Comparison of ENCODE assay signal across 9 mouse cellular contexts in the genomic region with DNA sequence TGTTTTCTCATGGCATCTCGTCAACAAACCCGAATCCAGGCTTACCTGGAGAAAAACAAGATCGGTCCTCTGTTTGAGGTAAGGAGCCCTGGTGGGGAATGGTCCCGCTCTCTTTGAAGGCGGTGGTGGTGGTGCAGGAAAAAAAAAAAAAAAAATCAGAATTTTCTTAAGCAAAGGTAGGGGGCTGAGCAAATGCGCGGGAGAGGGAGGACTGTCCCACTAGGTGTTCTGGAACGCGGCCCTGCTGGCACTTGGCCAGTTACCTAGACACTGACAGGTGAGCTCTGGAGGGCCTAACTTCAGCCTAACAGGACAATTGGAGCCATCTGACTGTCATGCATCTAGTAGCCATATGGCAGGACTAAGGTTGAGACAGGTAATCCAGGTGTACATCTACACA. TPM values are rescaled to one million over a fixed set of nuclear protein-coding genes. Genes with fewer than 3 reads are reported as not detected.
DNase-seq lines count a peak whose midpoint lies in the region; ATAC-seq and TF ChIP-seq lines count a peak whose summit lies in the region.
"Had no signal": no experiment of that assay in that cellular context is flagged by ENCODE, and none has a peak within 500 bp of the region (broad histone marks: within the 10 kb centered on the region; RNA-seq: fewer than 3 reads in every experiment).

No protein-coding gene starts in this region.

- peak overlapping the region; percentile 85 for H3K4me2 ChIP-seq in kidney, embryonic 16.5 days (replicated peaks; ENCODE audit: low read depth, low read length)

- H3K27ac ChIP-seq in kidney, embryonic 16.5 days (ENCODE audit: low read length) = no peak overlapping the region
- no peak overlapping the region for H3K27ac ChIP-seq in embryonic fibroblast, embryonic 13.5 days (ENCODE audit: insufficient read depth, low read length)
- H3K27ac ChIP-seq in limb, embryonic 10.5 days = peak overlapping the region; percentile 73

- H3K9me3 ChIP-seq in kidney, embryonic 16.5 days (ENCODE audit: low read length) = no peaks in the 10 kb centered on the region
- no peaks in the 10 kb centered on the region for H3K9me3 ChIP-seq in limb, embryonic 10.5 days (replicated peaks)

- no peak for TF ChIP-seq CTCF in embryonic fibroblast, embryonic 13.5 days (IDR thresholded peaks at IDR 0.05; ENCODE audit: borderline replicate concordance, insufficient read depth, low read length)

- TF ChIP-seq POLR2A in embryonic fibroblast, embryonic 13.5 days (IDR thresholded peaks at IDR 0.05; ENCODE audit: low read depth, low read length) = no peak

- DNase-seq in kidney, adult 18-20 months = no peak
- peak; percentile 33 for DNase-seq in brain, adult 2 months (ENCODE audit: low read depth, low spot score)
- DNase-seq in limb, embryonic 10.5 days (ENCODE audit: low spot score) = peak; percentile 34
- DNase-seq in right cerebral cortex, postnatal 4 days = peak; percentile 48
- no peak for DNase-seq in gastrocnemius, postnatal 4 days (ENCODE audit: low spot score in 2 of 2)
- no peak for DNase-seq in MN1 (ENCODE audit: low spot score)

- 9% methylated on average over 9 of the region's 9 CpGs for WGBS in kidney, embryonic 16.5 days
- 2% methylated on average over 9 of the region's 9 CpGs for whole genome bisulfite sequencing in limb, embryonic 10.5 days

- H3K27me3 ChIP-seq in kidney, embryonic 16.5 days (ENCODE audit: insufficient read depth, low read length) = peaks cover 11% of the 10 kb centered on the region; the same call in 1 of the 2 replicates
- peaks cover 48% of the 10 kb centered on the region for H3K27me3 ChIP-seq in limb, embryonic 10.5 days (ENCODE audit: low read depth, poor library complexity, severe bottlenecking)

- no peaks in the 10 kb centered on the region for H3K36me3 ChIP-seq in kidney, embryonic 16.5 days (ENCODE audit: insufficient read depth, low read length)
- H3K36me3 ChIP-seq in limb, embryonic 10.5 days = no peaks in the 10 kb centered on the region

- H3K4me3 ChIP-seq in kidney, embryonic 16.5 days (ENCODE audit: low read length) = peak overlapping the region; percentile 52
- H3K4me3 ChIP-seq in embryonic fibroblast, embryonic 13.5 days (ENCODE audit: insufficient read depth, low read length) = peak overlapping the region; percentile 41
- peak overlapping the region; percentile 58 for H3K4me3 ChIP-seq in limb, embryonic 10.5 days

- H3K9ac ChIP-seq in kidney, embryonic 16.5 days (replicated peaks; ENCODE audit: low read length) = peak overlapping the region; percentile 61

- peak; percentile 16; the same call in 1 of the 2 replicates for ATAC-seq in kidney, embryonic 16.5 days (ENCODE audit: low FRiP score, low TSS enrichment)

- H3K4me1 ChIP-seq in kidney, embryonic 16.5 days (ENCODE audit: insufficient read depth, low read length) = no peaks in the 10 kb centered on the region
- H3K4me1 ChIP-seq in embryonic fibroblast, embryonic 13.5 days (ENCODE audit: control insufficient read depth, insufficient read depth, low read length) = no peaks in the 10 kb centered on the region
- peaks cover 6% of the 10 kb centered on the region; the same call in 1 of the 2 replicates for H3K4me1 ChIP-seq in limb, embryonic 10.5 days

RNA-seq across cellular contexts. Expression of a gene that starts 0.7 kb away (rescaled TPM):
- 0.30 and 0.42 TPM in 2 replicates for polyA plus RNA-seq in kidney, embryonic 16.5 days (2015; fragmentation: Nextera tagmentation; extraction: Ambion mirVana)
- 0.44 and 0.89 TPM in 2 replicates for polyA plus RNA-seq in embryonic fibroblast, embryonic 13.5 days (2011; ENCODE audit: insufficient read length, low read depth, missing spikeins)
- polyA plus RNA-seq in limb, embryonic 10.5 days (2016; fragmentation: Nextera tagmentation; extraction: Ambion mirVana) = 0.25 and 0.41 TPM in 2 replicates
- total RNA-seq in gastrocnemius, postnatal 4 days (2021) = under 1 TPM in 1 of 2 experiments, not detected in 1; 0.10 TPM
- total RNA-seq: MEL had no signal

Comparison
In these comparisons a context has a peak if more than half of its experiments do, and no peak if none do; other contexts are left out.
1. DNase-seq: peak in brain, adult 2 months (single experiment), limb, embryonic 10.5 days (single experiment) and right cerebral cortex, postnatal 4 days (single experiment); none in kidney, adult 18-20 months (single experiment), gastrocnemius, postnatal 4 days (0 of 2) and MN1 (single experiment).
2. Peak in every context shown above with its lines, with median percentiles within 50 percentile points of each other: H3K4me3 ChIP-seq.